Mouse (Mus musculus) embryonic facial prominence, embryonic 15.5 days (tissue): ENCODE data around the gene Clec11a. TPM values are rescaled to one million over a fixed set of nuclear protein-coding genes. Genes with fewer than 3 reads are reported as not detected.

Experiments
- ATAC-seq: fragments of 200-750 bp; cut with Nextera tagmentation; 2 replicates; pipeline ENCODE4 v1.8.0; 2017; ENCODE audit warnings: low read depth, moderate TSS enrichment; ENCODE audit not compliant: insufficient number of reproducible peaks, low FRiP score, low TSS enrichment
- H3K27ac ChIP-seq: fragments of 300-500 bp; sonication (generic); replicated peaks from 2 replicates; pipeline ENCODE4 v1.5.1; 2015; ENCODE audit warnings: mild to moderate bottlenecking, inconsistent platforms
- H3K27me3 ChIP-seq: fragments of 300-500 bp; sonication (generic); 2 replicates; pipeline ENCODE4 v1.6.1; 2015; ENCODE audit warnings: inconsistent platforms
- H3K36me3 ChIP-seq: fragments of 300-500 bp; sonication (generic); 2 replicates; pipeline ENCODE4 v1.6.1; 2015; ENCODE audit warnings: mild to moderate bottlenecking, inconsistent platforms
- H3K4me1 ChIP-seq: fragments of 300-500 bp; sonication (generic); 2 replicates; pipeline ENCODE4 v1.6.1; 2015; ENCODE audit warnings: inconsistent platforms
- H3K4me2 ChIP-seq: fragments of 300-500 bp; sonication (generic); replicated peaks from 2 replicates; pipeline ENCODE4 v1.6.1; 2015; ENCODE audit warnings: mild to moderate bottlenecking, inconsistent platforms
- H3K4me3 ChIP-seq: fragments of 300-500 bp; sonication (generic); replicated peaks from 2 replicates; pipeline ENCODE4 v1.5.1; 2015; ENCODE audit warnings: mild to moderate bottlenecking, inconsistent platforms
- H3K9ac ChIP-seq: fragments of 300-500 bp; sonication (generic); 2 replicates; pipeline ENCODE4 v1.6.1; 2015; ENCODE audit warnings: inconsistent platforms
- H3K9me3 ChIP-seq: fragments of 300-500 bp; sonication (generic); replicated peaks from 2 replicates; pipeline ENCODE4 v1.6.1; 2016; ENCODE audit warnings: inconsistent platforms
- WGBS: fragments of 180-500 bp; shearing (Covaris S2); methylation state at CpG from one replicate; pipeline ENCODE4 v1.1.7; 2015; 5-methylcytosine and 5-hydroxymethylcytosine counted together
- polyA plus RNA-seq: library from polyadenylated mRNA; unstranded; fragments of >200 nt; fragmentation: Nextera tagmentation; extraction: Ambion mirVana; gene quantifications from 2 replicates; pipeline ENCODE4 v1.2.1, GENCODE M21; 2015

The Clec11a gene
- polyA plus RNA-seq, 1 experiment from 2014 or later = 28.1 TPM

DNA sequence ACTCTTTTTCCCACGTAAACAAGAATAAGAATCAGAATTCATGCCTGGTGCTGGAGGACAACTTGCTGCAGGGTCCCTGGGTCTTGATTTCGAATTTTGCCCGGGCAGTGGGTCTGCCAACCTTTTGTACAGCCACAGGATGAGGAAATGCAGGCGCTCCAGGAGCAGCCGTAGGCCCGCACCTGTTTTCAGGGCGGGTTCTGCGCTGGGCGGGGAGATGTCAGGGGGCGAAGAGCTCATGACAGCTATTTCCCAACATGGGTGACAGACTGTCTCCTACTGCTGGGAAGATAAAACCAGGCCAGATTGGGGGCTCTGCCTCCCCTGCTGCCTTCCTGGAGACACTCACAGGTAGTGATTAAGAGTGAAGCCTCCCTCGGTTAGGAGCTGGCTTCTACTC is 32.6 kb downstream of the Clec11a start:
- WGBS = 28% methylated on average over 11 of the region's 11 CpGs
- Histone ChIP-seq H3K36me3 (no peaks in the 10 kb centered on the region), H3K4me1 (no peaks in the 10 kb centered on the region), H3K27me3 (peaks cover 11% of the 10 kb centered on the region; the same call in 1 of the 2 replicates), H3K4me2 (no peak overlapping the region), H3K4me3 (no peak overlapping the region), H3K27ac (no peak overlapping the region), H3K9me3 (no peaks in the 10 kb centered on the region), H3K9ac (no peak overlapping the region)
- no peak for ATAC-seq

DNA sequence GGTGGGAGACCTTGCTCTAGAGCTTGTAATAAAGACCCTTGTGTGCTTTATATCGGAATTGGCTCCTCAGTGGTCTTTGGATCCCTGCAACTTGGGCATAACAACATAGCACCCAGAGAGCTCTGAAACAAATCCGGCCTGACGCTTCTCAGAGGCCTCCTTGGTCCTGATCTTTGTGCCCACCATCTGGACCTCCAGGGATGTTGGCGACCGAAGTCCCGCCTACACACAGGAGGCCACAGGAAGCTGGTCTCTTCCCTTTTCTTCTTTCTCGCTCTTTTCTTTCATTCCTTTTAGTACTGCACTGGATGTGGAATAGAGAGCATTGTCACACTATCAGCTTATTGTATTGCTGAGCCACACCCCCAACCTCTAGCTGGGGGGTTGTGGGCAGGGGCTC is 33.3 kb downstream of the Clec11a start:
- no peak for ATAC-seq
- Histone ChIP-seq H3K27ac (no peak overlapping the region), H3K27me3 (peaks cover 11% of the 10 kb centered on the region; the same call in 1 of the 2 replicates), H3K36me3 (no peaks in the 10 kb centered on the region), H3K4me2 (no peak overlapping the region), H3K4me3 (no peak overlapping the region), H3K9ac (no peak overlapping the region), H3K4me1 (no peaks in the 10 kb centered on the region), H3K9me3 (no peaks in the 10 kb centered on the region)
- WGBS = 71% methylated on average over 7 of the region's 7 CpGs

DNA sequence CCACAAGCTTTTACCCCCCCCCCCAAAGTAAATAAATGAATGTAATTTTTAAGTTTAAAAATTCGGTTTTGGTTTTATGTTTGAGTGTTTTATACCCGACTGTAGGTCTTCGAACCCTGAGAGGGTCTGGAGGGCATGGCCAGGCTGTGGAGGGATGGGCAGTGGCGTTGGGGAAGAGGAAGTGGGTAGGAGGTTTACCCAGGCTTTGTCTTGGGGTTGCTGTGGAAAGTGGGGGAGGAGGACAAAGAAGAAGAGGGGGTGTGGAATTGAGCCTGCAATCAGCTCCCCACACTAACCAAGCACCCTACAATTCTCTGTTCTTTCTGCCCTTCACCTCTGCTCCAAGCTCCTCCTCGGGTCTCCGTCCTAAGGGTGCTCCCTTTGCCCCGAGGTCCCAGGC is 34.2 kb downstream of the Clec11a start:
- H3K4me3 ChIP-seq = no peak overlapping the region
- no peaks in the 10 kb centered on the region for H3K4me1 ChIP-seq
- H3K27me3 ChIP-seq = peaks cover 11% of the 10 kb centered on the region; the same call in 1 of the 2 replicates
- H3K36me3 ChIP-seq = no peaks in the 10 kb centered on the region
- WGBS = 78% methylated on average over 7 of the region's 7 CpGs
- no peak overlapping the region for H3K27ac ChIP-seq
- H3K4me2 ChIP-seq = no peak overlapping the region
- H3K9ac ChIP-seq = no peak overlapping the region
- ATAC-seq = no peak
- H3K9me3 ChIP-seq = no peaks in the 10 kb centered on the region

DNA sequence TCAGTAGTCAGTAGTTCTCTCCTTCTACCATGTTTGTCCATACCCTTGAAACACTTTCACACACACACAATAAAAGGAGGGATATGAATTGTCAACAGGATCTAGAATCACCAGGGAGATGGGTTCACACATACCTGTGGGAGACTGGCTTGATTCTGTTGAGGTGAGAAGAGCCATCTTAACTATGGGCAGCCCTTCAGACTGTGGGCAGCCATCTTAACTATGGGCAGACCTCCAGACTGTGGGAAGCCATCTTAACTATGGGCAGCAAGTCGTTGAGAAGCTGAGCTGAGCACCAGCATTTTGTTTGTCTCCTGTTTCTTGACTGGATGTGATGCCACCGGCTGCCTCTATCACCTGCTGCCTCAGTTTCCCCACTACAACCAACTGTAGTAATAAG is 35.4 kb downstream of the Clec11a start:
- Histone ChIP-seq H3K4me2 (no peak overlapping the region), H3K9ac (no peak overlapping the region), H3K4me1 (no peaks in the 10 kb centered on the region), H3K27ac (no peak overlapping the region), H3K27me3 (peaks cover 11% of the 10 kb centered on the region; the same call in 1 of the 2 replicates), H3K9me3 (no peaks in the 10 kb centered on the region), H3K4me3 (no peak overlapping the region), H3K36me3 (no peaks in the 10 kb centered on the region)
- 74% methylated on average over 2 of the region's 2 CpGs for whole genome bisulfite sequencing
- ATAC-seq = no peak

DNA sequence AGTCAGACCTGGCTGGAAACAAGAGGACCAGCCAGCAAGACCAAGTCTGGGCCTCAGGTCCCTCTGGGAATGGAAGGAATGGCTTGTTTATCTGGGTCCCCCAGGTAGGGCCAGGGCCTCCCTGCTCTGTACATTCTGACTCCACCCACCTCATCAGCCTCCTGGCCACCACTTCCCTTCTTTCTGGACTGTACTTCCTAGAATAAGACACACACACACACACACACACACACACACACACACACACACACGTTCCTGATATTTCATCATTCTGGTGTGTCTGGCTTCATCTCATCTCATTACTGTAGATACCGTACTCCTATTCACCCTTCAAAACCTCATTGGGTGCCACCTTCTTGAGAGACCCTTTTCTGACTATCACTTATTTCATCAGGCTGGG is 37.3 kb downstream of the Clec11a start:
- 93% methylated on average over 2 of the region's 2 CpGs for WGBS
- Histone ChIP-seq H3K9ac (no peak overlapping the region), H3K4me3 (no peak overlapping the region), H3K27me3 (peaks cover 14% of the 10 kb centered on the region; the same call in 1 of the 2 replicates), H3K9me3 (no peaks in the 10 kb centered on the region), H3K36me3 (no peaks in the 10 kb centered on the region), H3K4me1 (no peaks in the 10 kb centered on the region), H3K27ac (no peak overlapping the region), H3K4me2 (no peak overlapping the region)
- ATAC-seq = no peak

DNA sequence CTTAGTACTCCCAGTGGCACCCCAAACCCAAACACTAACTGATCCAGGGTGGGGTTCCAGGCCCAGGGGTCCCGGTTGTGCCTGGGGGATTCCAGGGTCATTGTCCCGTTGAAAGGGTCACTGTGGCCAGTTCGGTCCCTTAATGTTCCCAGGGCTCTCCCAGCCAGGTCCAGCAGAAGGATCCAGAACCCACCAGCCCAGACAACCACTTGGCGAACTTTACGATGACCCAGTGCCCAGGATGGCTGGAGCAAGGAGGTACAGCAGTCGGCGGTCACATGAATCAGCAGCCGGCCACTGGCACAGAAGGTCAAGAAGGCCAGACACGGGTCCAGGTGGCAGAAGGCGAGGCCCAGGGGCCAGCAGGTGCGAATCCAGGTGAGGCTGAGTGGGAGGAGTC is 38.6 kb downstream of the Clec11a start:
- H3K4me2 ChIP-seq = no peak overlapping the region
- H3K4me1 ChIP-seq = peaks cover 3% of the 10 kb centered on the region; the same call in 1 of the 2 replicates
- H3K9ac ChIP-seq = no peak overlapping the region
- H3K36me3 ChIP-seq = no peaks in the 10 kb centered on the region
- no peak overlapping the region for H3K27ac ChIP-seq
- no peaks in the 10 kb centered on the region for H3K9me3 ChIP-seq
- H3K27me3 ChIP-seq = 0 out of 2 replicates have a peak, but pooled peaks cover 5% of the 10 kb centered on the region
- no peak overlapping the region for H3K4me3 ChIP-seq
- WGBS = 81% methylated on average over 11 of the region's 11 CpGs
- no peak for ATAC-seq

DNA sequence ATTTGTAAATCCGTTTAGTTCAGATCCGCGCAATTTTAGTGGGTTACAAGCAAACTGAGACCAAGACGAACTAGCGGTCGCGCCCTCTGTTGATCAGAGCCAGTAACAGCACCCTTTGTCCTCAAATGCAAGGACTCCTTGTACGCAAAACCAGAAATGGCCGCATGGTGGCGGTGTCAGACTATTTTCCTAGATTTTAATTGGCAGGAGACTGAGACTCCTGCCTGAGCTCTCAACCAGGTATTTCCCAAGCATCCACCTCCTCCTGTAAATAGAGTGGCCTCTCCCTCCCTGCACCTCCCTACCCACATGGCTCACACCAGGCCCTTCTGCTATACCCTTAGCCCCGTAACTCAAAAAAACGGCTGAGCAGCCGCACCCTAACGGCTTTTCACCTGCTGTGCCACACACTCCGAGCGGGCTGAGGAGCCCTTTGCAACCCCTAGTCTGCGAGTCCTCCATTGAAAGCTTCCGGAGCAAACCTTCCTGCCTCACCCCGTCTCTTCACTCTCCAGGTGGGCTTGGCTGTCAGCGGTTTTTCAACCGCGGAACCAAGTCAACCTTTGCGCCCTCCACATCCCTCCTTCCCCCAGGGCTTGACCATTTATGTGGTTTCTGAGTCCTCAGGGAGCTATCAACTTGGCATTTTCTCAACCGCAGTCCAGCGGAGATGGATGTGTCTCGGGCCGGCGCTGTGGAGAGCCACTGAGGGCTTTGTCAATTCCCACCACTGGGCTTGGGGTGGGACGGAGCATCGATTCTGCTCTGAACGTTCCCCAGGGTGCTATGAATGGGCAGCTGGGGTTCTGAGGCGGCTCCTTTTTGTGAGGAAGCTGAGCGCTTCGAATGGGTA is 43.7 kb downstream of the Clec11a start:
- no peak; the same call in 1 of the 2 replicates for ATAC-seq

DNA sequence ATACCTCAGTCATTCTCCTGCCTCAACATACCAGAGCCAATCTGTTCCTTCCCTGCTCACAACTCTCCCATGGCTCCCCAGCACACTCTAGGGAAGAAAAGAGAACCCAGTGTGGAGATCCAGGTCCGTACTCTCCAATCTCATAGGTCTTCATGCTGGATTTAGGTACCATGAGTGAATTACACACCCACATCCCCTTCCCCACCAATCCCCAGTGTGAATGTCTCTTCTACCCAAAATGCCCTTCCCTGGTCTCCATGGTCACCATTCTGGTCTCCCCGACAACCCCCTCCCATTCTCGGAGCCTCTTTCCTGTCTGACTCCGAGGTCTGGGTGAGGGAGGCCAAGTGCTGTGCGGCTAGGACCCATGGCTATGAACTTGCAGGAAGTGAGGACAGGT is 45.6 kb downstream of the Clec11a start, which contains the start of gene Gm15517:
Gene Gm15517 (plus strand): TSS at position 301 of the 400 bp plus-strand sequence.
- no peaks in the 10 kb centered on the region for H3K36me3 ChIP-seq
- H3K9me3 ChIP-seq = no peaks in the 10 kb centered on the region
- no peak within 1 kb of the TSS for H3K4me2 ChIP-seq
- H3K27me3 ChIP-seq = peaks cover 9% of the 10 kb centered on the region
- H3K9ac ChIP-seq = no peak within 1 kb of the TSS
- H3K4me1 ChIP-seq = peaks cover 5% of the 10 kb centered on the region
- whole genome bisulfite sequencing = 51% methylated on average over 5 of the region's 5 CpGs
- no peak for ATAC-seq
- H3K4me3 ChIP-seq = no peak within 1 kb of the TSS
- H3K27ac ChIP-seq = no peak within 1 kb of the TSS

More for the DNA sequence above, 43.7 kb downstream of the Clec11a start:
- peak overlapping the region; percentile 40 for H3K4me2 ChIP-seq
- peak overlapping the region; percentile 21; the same call in 1 of the 2 replicates for H3K4me3 ChIP-seq
- peaks cover 9% of the 10 kb centered on the region for H3K27me3 ChIP-seq
- no peaks in the 10 kb centered on the region for H3K9me3 ChIP-seq
- WGBS = 2% methylated on average over 34 of the region's 34 CpGs
- H3K27ac ChIP-seq = no peak overlapping the region
- H3K9ac ChIP-seq = no peak overlapping the region
- peaks cover 5% of the 10 kb centered on the region for H3K4me1 ChIP-seq
- H3K36me3 ChIP-seq = no peaks in the 10 kb centered on the region

DNA sequence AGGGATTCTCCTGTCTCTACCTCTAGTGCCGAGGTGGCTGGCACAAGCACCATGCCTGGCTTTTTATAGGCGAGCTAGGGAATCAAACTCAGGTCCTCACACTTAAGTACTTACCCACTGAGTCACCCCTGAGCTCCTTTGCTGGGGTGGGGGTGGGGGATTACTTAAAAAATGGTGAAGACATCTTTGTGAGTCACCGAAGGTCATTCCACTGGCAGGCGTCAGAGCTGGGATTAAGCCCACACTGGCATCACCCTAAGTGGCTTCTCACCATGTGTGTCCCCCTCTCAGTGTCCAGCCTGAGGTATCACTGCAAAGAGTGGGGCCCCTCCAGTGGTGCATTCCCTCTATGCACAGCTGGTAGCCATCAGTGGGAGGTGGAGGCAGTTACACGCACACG is 46.3 kb downstream of the Clec11a start:
- H3K4me3 ChIP-seq = no peak overlapping the region
- H3K4me1 ChIP-seq = peaks cover 5% of the 10 kb centered on the region
- no peak overlapping the region for H3K4me2 ChIP-seq
- H3K27ac ChIP-seq = no peak overlapping the region
- H3K27me3 ChIP-seq = peaks cover 9% of the 10 kb centered on the region
- H3K9me3 ChIP-seq = no peaks in the 10 kb centered on the region
- ATAC-seq = no peak
- H3K36me3 ChIP-seq = no peaks in the 10 kb centered on the region
- H3K9ac ChIP-seq = no peak overlapping the region
- WGBS = 64% methylated on average over 6 of the region's 6 CpGs

DNA sequence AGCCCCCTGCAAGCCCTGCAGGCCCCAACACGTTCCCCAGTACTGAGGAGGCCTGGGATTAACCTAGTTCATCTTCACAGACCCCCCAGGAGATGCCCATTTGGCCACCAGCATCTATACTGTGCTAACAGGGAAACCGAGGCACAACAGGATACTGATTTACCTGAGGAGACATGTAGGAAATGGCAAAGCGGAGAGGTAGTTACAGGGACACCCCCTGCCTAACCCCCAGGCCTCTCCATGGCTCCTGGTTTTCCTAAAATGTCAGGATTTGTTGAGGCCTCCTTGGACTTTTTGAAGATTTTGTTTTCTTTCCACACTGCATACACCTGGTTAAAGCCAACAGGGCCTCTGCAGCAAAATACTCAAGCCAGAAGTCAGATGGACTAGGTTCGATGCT is 49.4 kb downstream of the Clec11a start, which contains the start of gene Acp4:
Gene Acp4 (minus strand): TSS at position 101 of the 400 bp plus-strand sequence.
- Histone ChIP-seq H3K27me3 (peaks cover 5% of the 10 kb centered on the region), H3K4me3 (no peak within 1 kb of the TSS), H3K4me2 (no peak within 1 kb of the TSS), H3K9ac (no peak within 1 kb of the TSS), H3K9me3 (no peaks in the 10 kb centered on the region), H3K4me1 (no peaks in the 10 kb centered on the region), H3K36me3 (peaks cover 18% of the 10 kb centered on the region), H3K27ac (no peak within 1 kb of the TSS)
- 77% methylated on average over 4 of the region's 4 CpGs for WGBS
- ATAC-seq = no peak

DNA sequence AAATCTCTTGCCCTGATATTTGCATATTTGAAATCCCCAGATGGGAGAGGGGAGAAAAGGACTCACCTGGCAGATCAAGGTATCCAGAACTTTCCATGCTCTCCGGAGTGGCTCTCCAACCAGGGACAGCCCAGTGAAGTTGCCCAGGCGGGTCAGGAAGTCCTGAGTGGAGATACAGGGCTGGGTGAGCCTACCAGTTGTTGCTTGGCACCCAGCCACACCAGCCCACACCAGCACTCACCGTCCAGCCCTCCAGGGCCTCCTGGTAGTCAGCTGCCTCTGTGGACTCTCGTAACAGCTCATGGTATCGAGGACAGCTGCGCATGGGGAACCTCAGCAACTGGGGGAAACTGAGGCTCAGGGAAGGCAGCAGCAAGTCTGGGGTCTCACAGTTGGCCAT is 51.8 kb downstream of the Clec11a start:
- Histone ChIP-seq H3K36me3 (peaks cover 32% of the 10 kb centered on the region), H3K4me1 (peaks cover 6% of the 10 kb centered on the region; the same call in 1 of the 2 replicates), H3K4me2 (no peak overlapping the region), H3K9me3 (no peaks in the 10 kb centered on the region), H3K27me3 (no peaks in the 10 kb centered on the region), H3K9ac (no peak overlapping the region), H3K27ac (no peak overlapping the region), H3K4me3 (no peak overlapping the region)
- no peak for ATAC-seq
- WGBS = 69% methylated on average over 6 of the region's 6 CpGs
